Comparison of ENCODE assay signal across 8 mouse cellular contexts in genomic region chr16:11174671-11175081, GRCm38 (mm10). TPM values are rescaled to one million over a fixed set of nuclear protein-coding genes. Genes with fewer than 3 reads are reported as not detected.
A peak's percentile ranks its signal among the peaks of the same experiment; 100 is the strongest.
DNase-seq lines count a peak whose midpoint lies in the region; ATAC-seq and TF ChIP-seq lines count a peak whose summit lies in the region.

No protein-coding gene starts in this region.

- ATAC-seq in G1E (ENCODE audit: extremely low read depth, insufficient number of reproducible peaks, low FRiP score, poor library complexity, severe bottlenecking), result no peak
- peak; percentile 22 for ATAC-seq in forebrain, embryonic 14.5 days
- no peak for ATAC-seq in liver, postnatal 0 days
- ATAC-seq in neural tube, embryonic 12.5 days (ENCODE audit: low FRiP score, low read depth), result no peak

- peaks cover 51% of the 10 kb centered on the region for H3K4me1 ChIP-seq in G1E (ENCODE audit: insufficient read depth, low read depth, low read length)
- peaks cover 8% of the 10 kb centered on the region; the same call in 1 of the 2 replicates for H3K4me1 ChIP-seq in forebrain, embryonic 14.5 days (ENCODE audit: control insufficient read depth, insufficient read depth, low read length)
- peaks cover 37% of the 10 kb centered on the region for H3K4me1 ChIP-seq in liver, postnatal 0 days (ENCODE audit: insufficient read depth)
- H3K4me1 ChIP-seq in neural tube, embryonic 12.5 days, result peaks cover 22% of the 10 kb centered on the region; the same call in 1 of the 2 replicates

- H3K4me3 ChIP-seq in G1E (ENCODE audit: low read depth, low read length), result peak overlapping the region; percentile 97
- H3K4me3 ChIP-seq in forebrain, embryonic 14.5 days (ENCODE audit: low read depth, low read length), result peak overlapping the region; percentile 87
- peak overlapping the region; percentile 80 for H3K4me3 ChIP-seq in liver, postnatal 0 days (ENCODE audit: low read depth, low read length)
- peak overlapping the region; percentile 86 for H3K4me3 ChIP-seq in neural tube, embryonic 12.5 days

- peaks cover 38% of the 10 kb centered on the region for H3K36me3 ChIP-seq in G1E (replicated peaks)
- no peaks in the 10 kb centered on the region for H3K36me3 ChIP-seq in forebrain, embryonic 14.5 days (ENCODE audit: control insufficient read depth, insufficient read depth, low read length)
- no peaks in the 10 kb centered on the region for H3K36me3 ChIP-seq in liver, postnatal 0 days (replicated peaks; ENCODE audit: insufficient read depth, low read length)
- H3K36me3 ChIP-seq in neural tube, embryonic 12.5 days, result no peaks in the 10 kb centered on the region

- peak overlapping the region; percentile 34; the same call in 1 of the 2 replicates for H3K27ac ChIP-seq in forebrain, embryonic 14.5 days (ENCODE audit: low read depth, low read length)
- peak overlapping the region; percentile 94 for H3K27ac ChIP-seq in liver, postnatal 0 days (ENCODE audit: low read depth)
- no peak overlapping the region for H3K27ac ChIP-seq in neural tube, embryonic 12.5 days

- peak; percentile 32; the same call in 1 of the 2 replicates for TF ChIP-seq CTCF in G1E (IDR thresholded peaks at IDR 0.05; ENCODE audit: low read depth, low read length)
- TF ChIP-seq CTCF in liver, postnatal 0 days (IDR thresholded peaks at IDR 0.05; ENCODE audit: low read depth), result peak; percentile 79

- no peaks in the 10 kb centered on the region for H3K27me3 ChIP-seq in G1E (ENCODE audit: insufficient read depth, low read length)
- H3K27me3 ChIP-seq in forebrain, embryonic 14.5 days (replicated peaks; ENCODE audit: control insufficient read depth, insufficient read depth, low read length), result no peaks in the 10 kb centered on the region
- H3K27me3 ChIP-seq in liver, postnatal 0 days (ENCODE audit: insufficient read depth, low read length), result no peaks in the 10 kb centered on the region
- no peaks in the 10 kb centered on the region for H3K27me3 ChIP-seq in neural tube, embryonic 12.5 days (replicated peaks)

- intact Hi-C loops in heart, postnatal 36 days (cut with DNase I), result loop anchor here (1.0 to 5.0 kb wide), 3 partner anchors 29 to 137 kb away; partner anchors contain the start of gene Rsl1d1

- peak; percentile 22 for DNase-seq in G1E (ENCODE audit: low spot score)
- DNase-seq in c-Kit-positive CD71-negative TER-119-negative erythroid progenitor cells, embryonic 14.5 days (ENCODE audit: low read depth), result peak; percentile 76
- peak; percentile 81 for DNase-seq in forebrain, embryonic 14.5 days (ENCODE audit: low spot score)
- DNase-seq in heart, postnatal 36 days, result peak; percentile 51 to 59
- peak; percentile 66 for DNase-seq in layer of hippocampus, adult 11-12 months (ENCODE audit: low spot score)
- DNase-seq in liver, postnatal 0 days, result peak; percentile 73
- peak; percentile 78 for DNase-seq in testis, postnatal 10 days (ENCODE audit: low spot score)

- TF ChIP-seq EP300 in liver, postnatal 0 days (IDR thresholded peaks at IDR 0.05; ENCODE audit: low read depth), result no peak

- WGBS in forebrain, embryonic 14.5 days, result 5% methylated on average over 10 of the region's 10 CpGs
- WGBS in liver, postnatal 0 days (ENCODE audit: insufficient replicate concordance), result 4% methylated on average over 10 of the region's 10 CpGs
- 11% methylated on average over 10 of the region's 10 CpGs for WGBS in neural tube, embryonic 12.5 days

- H3K4me2 ChIP-seq in forebrain, embryonic 14.5 days (ENCODE audit: low read length), result peak overlapping the region; percentile 59
- peak overlapping the region; percentile 72 for H3K4me2 ChIP-seq in liver, postnatal 0 days (ENCODE audit: low read depth, low read length)
- peak overlapping the region; percentile 88 for H3K4me2 ChIP-seq in neural tube, embryonic 12.5 days (replicated peaks)

- peak overlapping the region; percentile 81; the same call in 1 of the 2 replicates for H3K9ac ChIP-seq in forebrain, embryonic 14.5 days (ENCODE audit: low read length)
- peak overlapping the region; percentile 89 for H3K9ac ChIP-seq in liver, postnatal 0 days (replicated peaks)
- peak overlapping the region; percentile 88; the same call in 1 of the 2 replicates for H3K9ac ChIP-seq in neural tube, embryonic 12.5 days

- peaks cover 5% of the 10 kb centered on the region for H3K9me3 ChIP-seq in G1E (replicated peaks)
- H3K9me3 ChIP-seq in forebrain, embryonic 14.5 days (replicated peaks; ENCODE audit: control insufficient read depth, low read length), result no peaks in the 10 kb centered on the region
- H3K9me3 ChIP-seq in liver, postnatal 0 days (ENCODE audit: low read length), result no peaks in the 10 kb centered on the region
- no peaks in the 10 kb centered on the region for H3K9me3 ChIP-seq in neural tube, embryonic 12.5 days

RNA-seq across cellular contexts. Expression of gene Zc3h7a, which starts 1.5 kb away (rescaled TPM):
- 270 and 306 TPM in 2 replicates for total RNA-seq in G1E (2014; fragmentation: Nextera tagmentation)
- 228 and 262 TPM in 2 replicates for total RNA-seq in G1E (2017)
- 9.1 and 12.0 TPM in 2 replicates for polyA plus RNA-seq in G1E (2012)
- polyA plus RNA-seq in forebrain, embryonic 14.5 days (2014; fragmentation: Nextera tagmentation; extraction: Ambion mirVana), result 58.0 and 71.8 TPM in 2 replicates
- 10 to 100 TPM; 19.8 to 26.0 TPM for total RNA-seq in heart, postnatal 36 days (2021)
- 18.5 and 22.5 TPM in 2 replicates for polyA plus RNA-seq in liver, postnatal 0 days (2015; fragmentation: Nextera tagmentation; extraction: Ambion mirVana)
- 95.6 and 105 TPM in 2 replicates for polyA plus RNA-seq in neural tube, embryonic 12.5 days (2016; fragmentation: Nextera tagmentation; extraction: Ambion mirVana)

RNA-seq across cellular contexts. Expression of gene Rsl1d1, which starts 28.5 kb away (rescaled TPM):
- total RNA-seq in G1E (2014; fragmentation: Nextera tagmentation), result 229 and 276 TPM in 2 replicates
- total RNA-seq in G1E (2017), result 224 and 269 TPM in 2 replicates
- polyA plus RNA-seq in G1E (2012), result 30.1 and 44.2 TPM in 2 replicates
- 192 and 195 TPM in 2 replicates for polyA plus RNA-seq in forebrain, embryonic 14.5 days (2014; fragmentation: Nextera tagmentation; extraction: Ambion mirVana)
- 10 to 100 TPM; 52.5 to 54.7 TPM for total RNA-seq in heart, postnatal 36 days (2021)
- 60.7 and 61.7 TPM in 2 replicates for polyA plus RNA-seq in liver, postnatal 0 days (2015; fragmentation: Nextera tagmentation; extraction: Ambion mirVana)
- polyA plus RNA-seq in neural tube, embryonic 12.5 days (2016; fragmentation: Nextera tagmentation; extraction: Ambion mirVana), result 179 and 191 TPM in 2 replicates

RNA-seq across cellular contexts. Expression of gene Txndc11, which starts 40.2 kb away (rescaled TPM):
- total RNA-seq in G1E (2014; fragmentation: Nextera tagmentation), result 29.9 and 43.3 TPM in 2 replicates
- 23.7 and 27.0 TPM in 2 replicates for total RNA-seq in G1E (2017)
- polyA plus RNA-seq in G1E (2012), result 19.2 and 23.1 TPM in 2 replicates
- 23.8 and 25.0 TPM in 2 replicates for polyA plus RNA-seq in forebrain, embryonic 14.5 days (2014; fragmentation: Nextera tagmentation; extraction: Ambion mirVana)
- 10 to 100 TPM; 12.5 to 14.7 TPM for total RNA-seq in heart, postnatal 36 days (2021)
- 17.9 TPM in 2 replicates for polyA plus RNA-seq in liver, postnatal 0 days (2015; fragmentation: Nextera tagmentation; extraction: Ambion mirVana)
- 32.5 TPM in 2 replicates for polyA plus RNA-seq in neural tube, embryonic 12.5 days (2016; fragmentation: Nextera tagmentation; extraction: Ambion mirVana)

Comparison
In these comparisons a context has a peak if more than half of its experiments do, and no peak if none do; other contexts are left out.
1. DNase-seq: peak in every context shown above with its lines; median percentile 81 in forebrain, embryonic 14.5 days; 78 in testis, postnatal 10 days; 76 in c-Kit-positive CD71-negative TER-119-negative erythroid progenitor cells, embryonic 14.5 days; 73 in liver, postnatal 0 days; 66 in layer of hippocampus, adult 11-12 months; 55 in heart, postnatal 36 days; 22 in G1E.